Mouse (Mus musculus): ENCODE measurements around the gene Rtcb. TPM values are rescaled to one million over a fixed set of nuclear protein-coding genes. Genes with fewer than 3 reads are reported as not detected.

Gene Rtcb
- total and polyA plus RNA-seq, 3 experiments, result 48.7 to 146 (median 69.1) TPM

DNA sequence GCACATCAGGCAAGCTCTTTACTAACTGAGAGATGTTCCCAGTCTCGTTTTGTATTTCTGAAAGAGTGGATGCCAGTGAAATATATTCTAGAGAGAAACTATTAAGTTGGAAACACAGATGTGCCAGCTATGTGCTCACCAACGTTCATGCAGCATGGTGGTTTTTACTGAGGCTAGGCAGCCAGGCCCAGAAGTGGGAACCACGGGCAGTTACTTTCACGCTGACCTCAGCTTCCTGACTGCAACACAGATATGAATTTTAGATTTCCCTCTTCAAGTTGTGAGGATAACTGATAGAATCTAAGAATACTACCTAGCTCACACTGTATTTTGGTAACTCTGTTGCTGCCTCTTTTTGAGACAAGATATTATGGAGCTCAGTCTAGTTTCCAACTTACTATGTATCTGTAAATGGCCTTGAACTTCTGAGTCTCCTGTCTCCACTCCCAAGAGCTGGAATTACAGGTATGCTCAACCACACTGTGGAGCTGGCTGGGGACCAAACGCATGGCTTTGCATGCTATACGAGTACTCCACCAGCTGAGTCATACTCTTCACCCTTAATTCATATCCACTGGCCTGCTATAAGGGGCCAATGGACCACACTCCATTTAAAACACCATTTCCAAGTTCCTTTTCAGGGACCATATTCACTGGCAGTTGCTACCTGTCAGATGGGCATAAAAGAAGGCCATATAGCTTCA lies 31.9 kb upstream of the Rtcb start:
- ATAC-seq (ENCODE audit: extremely low read depth, insufficient number of reproducible peaks, low FRiP score, poor library complexity, severe bottlenecking), result no peak
- H3K36me3 ChIP-seq (replicated peaks), result no peaks in the 10 kb centered on the region
- H3K27me3 ChIP-seq (ENCODE audit: insufficient read depth, low read length), result peaks cover 10% of the 10 kb centered on the region; the same call in 1 of the 2 replicates
- H3K4me1 ChIP-seq (ENCODE audit: insufficient read depth, low read depth, low read length), result no peaks in the 10 kb centered on the region
- H3K9me3 ChIP-seq (replicated peaks), result no peaks in the 10 kb centered on the region
- TF ChIP-seq POLR2AphosphoS5 (IDR thresholded peaks at IDR 0.05; ENCODE audit: insufficient replicate concordance, low read depth, low read length) (no peak), GATA1 (IDR thresholded peaks at IDR 0.05; ENCODE audit: borderline replicate concordance, low read length) (no peak), CTCF (IDR thresholded peaks at IDR 0.05; ENCODE audit: low read depth, low read length) (no peak), GATA2 (IDR thresholded peaks at IDR 0.05; ENCODE audit: borderline replicate concordance, low read depth, low read length) (no peak), TAL1 (conservative IDR thresholded peaks at IDR 0.05; ENCODE audit: low read depth, low read length) (no peak)
- no peak for DNase-seq (ENCODE audit: low spot score)
- H3K4me3 ChIP-seq (ENCODE audit: low read depth, low read length), result no peak overlapping the region

DNA sequence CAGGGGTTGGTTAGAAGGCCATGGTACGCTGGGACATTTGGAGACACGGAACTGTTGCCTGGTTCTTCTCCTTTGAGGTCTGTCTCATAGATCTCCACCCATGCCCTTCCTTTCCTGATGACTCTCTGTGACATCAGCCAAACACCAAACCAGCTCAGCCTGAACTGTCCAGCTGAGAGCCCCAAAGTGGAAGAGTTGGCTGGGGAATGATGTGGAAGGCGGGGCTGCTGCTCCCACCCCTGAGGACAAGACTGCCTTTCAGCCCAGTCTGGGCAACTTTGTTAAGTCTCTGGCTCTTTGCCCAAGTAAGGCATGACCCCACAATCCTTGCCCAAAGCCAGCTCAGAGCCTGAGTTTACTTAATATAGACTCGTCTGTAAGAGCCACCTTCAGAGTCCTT lies 15.3 kb upstream of the Rtcb start:
- DNase-seq (ENCODE audit: low spot score), result no peak
- H3K27me3 ChIP-seq (ENCODE audit: insufficient read depth, low read length), result peaks cover 31% of the 10 kb centered on the region
- TF ChIP-seq POLR2AphosphoS5 (IDR thresholded peaks at IDR 0.05; ENCODE audit: insufficient replicate concordance, low read depth, low read length), result no peak
- no peak for TF ChIP-seq GATA1 (IDR thresholded peaks at IDR 0.05; ENCODE audit: borderline replicate concordance, low read length)
- no peak for TF ChIP-seq CTCF (IDR thresholded peaks at IDR 0.05; ENCODE audit: low read depth, low read length)
- no peak for TF ChIP-seq TAL1 (conservative IDR thresholded peaks at IDR 0.05; ENCODE audit: low read depth, low read length)
- no peak for TF ChIP-seq GATA2 (IDR thresholded peaks at IDR 0.05; ENCODE audit: borderline replicate concordance, low read depth, low read length)
- no peak overlapping the region for H3K4me3 ChIP-seq (ENCODE audit: low read depth, low read length)
- no peaks in the 10 kb centered on the region for H3K36me3 ChIP-seq (replicated peaks)
- no peak for ATAC-seq (ENCODE audit: extremely low read depth, insufficient number of reproducible peaks, low FRiP score, poor library complexity, severe bottlenecking)
- 0 out of 2 replicates have a peak, but pooled peaks cover 2% of the 10 kb centered on the region for H3K9me3 ChIP-seq (replicated peaks)
- no peaks in the 10 kb centered on the region for H3K4me1 ChIP-seq (ENCODE audit: insufficient read depth, low read depth, low read length)

DNA sequence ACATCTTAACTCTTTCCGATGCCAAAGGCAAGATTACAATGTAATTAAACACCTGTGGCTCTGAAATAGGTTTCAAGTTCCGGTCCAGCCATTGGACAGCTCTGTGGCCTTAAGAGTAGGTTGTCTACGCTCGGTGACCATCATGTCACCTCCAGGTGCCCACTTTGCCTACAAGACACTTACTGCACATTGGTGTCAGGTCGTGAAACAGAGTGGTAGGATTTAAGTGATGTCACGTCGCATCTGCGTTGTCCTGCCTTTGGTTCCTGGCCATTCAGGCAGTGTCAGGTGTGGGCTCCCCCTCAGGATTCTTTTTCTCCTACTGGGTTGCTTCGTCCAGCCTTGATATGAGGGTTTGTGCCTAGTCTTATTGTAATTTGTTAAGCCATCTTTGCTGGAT lies 14.2 kb upstream of the Rtcb start:
- Histone ChIP-seq H3K9me3 (replicated peaks) (0 out of 2 replicates have a peak, but pooled peaks cover 2% of the 10 kb centered on the region), H3K36me3 (replicated peaks) (no peaks in the 10 kb centered on the region), H3K4me1 (ENCODE audit: insufficient read depth, low read depth, low read length) (no peaks in the 10 kb centered on the region), H3K4me3 (ENCODE audit: low read depth, low read length) (no peak overlapping the region), H3K27me3 (ENCODE audit: insufficient read depth, low read length) (peaks cover 34% of the 10 kb centered on the region)
- TF ChIP-seq POLR2AphosphoS5 (IDR thresholded peaks at IDR 0.05; ENCODE audit: insufficient replicate concordance, low read depth, low read length) (no peak), GATA1 (IDR thresholded peaks at IDR 0.05; ENCODE audit: borderline replicate concordance, low read length) (no peak), TAL1 (conservative IDR thresholded peaks at IDR 0.05; ENCODE audit: low read depth, low read length) (no peak), GATA2 (IDR thresholded peaks at IDR 0.05; ENCODE audit: borderline replicate concordance, low read depth, low read length) (no peak), CTCF (IDR thresholded peaks at IDR 0.05; ENCODE audit: low read depth, low read length) (no peak)
- ATAC-seq (ENCODE audit: extremely low read depth, insufficient number of reproducible peaks, low FRiP score, poor library complexity, severe bottlenecking), result no peak
- no peak for DNase-seq (ENCODE audit: low spot score)

DNA sequence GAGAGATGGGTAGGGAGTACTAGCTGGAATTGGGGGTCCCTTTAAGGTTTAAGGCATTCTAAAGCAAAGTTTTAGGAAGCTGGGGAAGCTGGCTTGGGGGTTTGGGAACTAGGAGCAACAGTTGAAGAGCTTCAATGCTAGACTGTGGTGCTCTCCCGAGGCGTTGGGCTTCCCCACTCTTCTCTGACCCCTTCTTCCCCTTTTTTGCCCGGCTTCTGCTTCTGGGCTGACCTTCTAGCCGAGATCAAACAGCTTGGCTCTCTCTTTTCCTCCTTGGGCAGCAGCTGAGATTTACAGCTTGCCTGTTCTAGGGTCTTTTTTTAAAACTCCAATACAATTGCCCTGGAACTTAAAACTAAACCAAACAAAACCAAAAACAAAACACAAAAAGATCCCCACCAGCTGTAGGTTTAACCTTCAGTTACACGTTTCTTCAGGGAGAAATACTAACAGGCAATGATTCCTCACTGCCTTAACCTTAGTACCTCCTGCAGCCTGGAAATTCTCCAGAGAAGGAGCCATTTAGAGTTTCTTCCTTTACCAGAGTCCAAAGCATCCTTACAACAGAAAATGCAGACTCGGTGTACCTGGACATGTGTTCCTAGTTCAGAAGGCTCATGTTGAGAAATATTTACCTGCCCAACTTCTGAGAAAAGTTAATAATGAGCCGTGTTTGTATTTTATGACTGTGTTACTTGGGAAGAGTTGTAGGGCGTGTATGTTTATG lies 12.4 kb upstream of the Rtcb start:
- no peak for DNase-seq (ENCODE audit: low spot score)
- no peaks in the 10 kb centered on the region for H3K4me1 ChIP-seq (ENCODE audit: insufficient read depth, low read depth, low read length)
- peaks cover 44% of the 10 kb centered on the region for H3K27me3 ChIP-seq (ENCODE audit: insufficient read depth, low read length)
- H3K9me3 ChIP-seq (replicated peaks), result 0 out of 2 replicates have a peak, but pooled peaks cover 2% of the 10 kb centered on the region
- ATAC-seq (ENCODE audit: extremely low read depth, insufficient number of reproducible peaks, low FRiP score, poor library complexity, severe bottlenecking), result no peak
- no peaks in the 10 kb centered on the region for H3K36me3 ChIP-seq (replicated peaks)
- TF ChIP-seq TAL1 (conservative IDR thresholded peaks at IDR 0.05; ENCODE audit: low read depth, low read length), result no peak
- no peak for TF ChIP-seq CTCF (IDR thresholded peaks at IDR 0.05; ENCODE audit: low read depth, low read length)
- no peak for TF ChIP-seq POLR2AphosphoS5 (IDR thresholded peaks at IDR 0.05; ENCODE audit: insufficient replicate concordance, low read depth, low read length)
- no peak for TF ChIP-seq GATA2 (IDR thresholded peaks at IDR 0.05; ENCODE audit: borderline replicate concordance, low read depth, low read length)
- no peak for TF ChIP-seq GATA1 (IDR thresholded peaks at IDR 0.05; ENCODE audit: borderline replicate concordance, low read length)
- H3K4me3 ChIP-seq (ENCODE audit: low read depth, low read length), result no peak overlapping the region

DNA sequence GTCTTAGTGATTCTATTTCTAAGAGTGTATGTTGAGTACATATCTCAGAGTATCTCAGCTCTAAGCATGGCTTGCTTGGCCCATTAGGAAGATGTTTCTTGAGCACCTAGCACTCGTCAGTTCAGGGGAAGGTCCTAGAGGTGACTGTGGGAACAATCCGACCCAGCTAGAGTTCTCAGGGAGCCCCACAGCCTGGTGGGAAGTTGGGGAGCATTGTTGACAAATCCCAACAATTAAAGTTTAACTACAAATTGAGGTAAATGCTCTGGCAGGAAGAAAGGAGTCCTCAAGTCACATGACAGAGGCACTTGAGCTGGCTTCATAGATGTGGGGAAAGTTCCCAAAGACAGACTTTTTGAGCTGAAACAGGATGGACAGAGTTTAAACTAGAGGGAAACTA lies 11.1 kb upstream of the Rtcb start:
- H3K4me1 ChIP-seq (ENCODE audit: insufficient read depth, low read depth, low read length), result no peaks in the 10 kb centered on the region
- TF ChIP-seq CTCF (IDR thresholded peaks at IDR 0.05; ENCODE audit: low read depth, low read length) (no peak), GATA1 (IDR thresholded peaks at IDR 0.05; ENCODE audit: borderline replicate concordance, low read length) (no peak), POLR2AphosphoS5 (IDR thresholded peaks at IDR 0.05; ENCODE audit: insufficient replicate concordance, low read depth, low read length) (no peak), GATA2 (IDR thresholded peaks at IDR 0.05; ENCODE audit: borderline replicate concordance, low read depth, low read length) (no peak), TAL1 (conservative IDR thresholded peaks at IDR 0.05; ENCODE audit: low read depth, low read length) (no peak)
- no peaks in the 10 kb centered on the region for H3K36me3 ChIP-seq (replicated peaks)
- DNase-seq (ENCODE audit: low spot score) (no peak), ATAC-seq (ENCODE audit: extremely low read depth, insufficient number of reproducible peaks, low FRiP score, poor library complexity, severe bottlenecking) (no peak)
- no peak overlapping the region for H3K4me3 ChIP-seq (ENCODE audit: low read depth, low read length)
- H3K9me3 ChIP-seq (replicated peaks), result no peaks in the 10 kb centered on the region
- H3K27me3 ChIP-seq (ENCODE audit: insufficient read depth, low read length), result peaks cover 49% of the 10 kb centered on the region

DNA sequence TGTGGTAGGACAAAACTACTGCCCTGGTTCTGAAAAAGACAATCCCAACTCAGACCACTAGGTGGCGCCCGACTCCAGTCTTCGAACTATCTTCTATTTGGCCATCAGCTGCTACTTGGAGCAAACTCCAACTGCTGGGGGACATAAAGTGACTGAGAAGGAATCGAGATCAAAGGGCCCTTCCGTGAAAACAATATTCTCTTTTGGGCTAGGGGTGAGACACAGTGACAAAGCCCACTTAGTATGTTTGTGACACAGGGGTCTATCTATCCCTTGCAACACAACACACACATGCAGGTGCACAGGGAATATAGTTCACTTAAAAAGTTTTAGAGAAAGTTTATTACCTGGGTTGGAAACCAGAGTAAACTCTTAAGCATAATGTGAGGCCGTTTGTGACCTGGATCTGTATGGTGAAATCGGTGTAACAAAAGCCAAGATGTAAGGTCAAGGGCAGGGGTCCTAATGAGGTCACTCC lies 10.6 kb upstream of the Rtcb start:
- peak; percentile 40 for DNase-seq (ENCODE audit: low spot score)

More for the DNA sequence above, 10.6 kb upstream of the Rtcb start:
- H3K9me3 ChIP-seq (replicated peaks), result no peaks in the 10 kb centered on the region
- TF ChIP-seq GATA1 (IDR thresholded peaks at IDR 0.05; ENCODE audit: borderline replicate concordance, low read length) (no peak), CTCF (IDR thresholded peaks at IDR 0.05; ENCODE audit: low read depth, low read length) (peak; percentile 64; the same call in 1 of the 2 replicates)
- ATAC-seq (ENCODE audit: extremely low read depth, insufficient number of reproducible peaks, low FRiP score, poor library complexity, severe bottlenecking), result 0 out of 2 replicates have a peak, but pooled peaks have one; percentile 15
- no peaks in the 10 kb centered on the region for H3K4me1 ChIP-seq (ENCODE audit: insufficient read depth, low read depth, low read length)
- peaks cover 49% of the 10 kb centered on the region for H3K27me3 ChIP-seq (ENCODE audit: insufficient read depth, low read length)
- H3K36me3 ChIP-seq (replicated peaks), result no peaks in the 10 kb centered on the region
- no peak overlapping the region for H3K4me3 ChIP-seq (ENCODE audit: low read depth, low read length)
